Mouse (Mus musculus) left cerebral cortex, adult 18-20 months (tissue): ENCODE measurements around the gene Ankrd34c. TPM values are rescaled to one million over a fixed set of nuclear protein-coding genes. Genes with fewer than 3 reads are reported as not detected.

Experiments used
- DNase-seq, 2 experiments: peaks; one replicate each; pipeline ENCODE4 v3.0.0; 2021 to 2022; ENCODE audit warnings: low spot score in 2 of 2, mixed read lengths in 1 of 2
- total RNA-seq, 2 experiments: library from RNA; stranded (reverse); gene quantifications; 2 replicates each; pipeline ENCODE4 v1.2.3; 2021

The Ankrd34c gene
- total RNA-seq, 2 experiments from 2014 or later = 9.1 to 12.3 TPM

DNA sequence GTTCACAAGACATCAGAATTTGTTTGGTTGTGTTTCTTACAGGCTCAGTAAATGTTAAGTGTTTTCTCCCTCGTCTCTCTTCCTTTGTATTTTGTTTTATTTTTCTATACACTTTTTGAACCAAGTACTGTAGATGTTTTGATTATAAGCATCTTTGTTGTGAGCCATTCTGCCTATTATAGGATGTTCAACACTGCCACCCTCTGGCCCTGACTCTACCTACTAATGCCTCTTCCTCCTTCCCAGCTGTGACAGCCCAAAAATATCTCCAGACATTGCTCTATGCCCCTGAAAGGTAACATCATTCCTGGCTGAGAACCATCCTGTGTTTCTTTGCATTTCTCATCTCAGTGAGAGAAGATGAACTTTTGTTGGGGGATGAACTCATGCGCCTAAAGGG lies 52.0 kb downstream of the Ankrd34c start:
- DNase-seq = no peak

DNA sequence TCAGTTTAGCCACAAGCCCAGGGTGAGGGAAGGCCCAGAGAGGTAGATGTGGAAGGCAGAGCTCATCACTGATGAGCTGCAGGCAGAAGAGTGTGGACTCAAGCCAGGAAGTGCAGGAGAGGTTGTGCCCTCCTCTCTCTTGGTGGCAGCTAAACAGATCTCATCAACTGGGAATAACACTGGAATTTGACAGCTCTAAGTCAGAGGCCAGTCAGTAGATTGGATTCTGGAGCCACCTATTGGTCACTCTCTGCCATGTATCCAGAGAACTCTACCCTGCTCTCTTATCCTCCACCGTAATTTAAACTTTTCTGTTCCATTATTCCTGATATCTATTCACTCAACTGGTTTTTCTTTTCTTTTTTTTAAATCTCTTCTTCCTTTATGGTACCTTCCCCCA lies 59.3 kb downstream of the Ankrd34c start:
- DNase-seq = no peak

Other genes with a start within 250 kb of the Ankrd34c start
- 1 to 10 TPM; 7.2 to 7.7 TPM for gene Minar1, start 115.3 kb downstream of the Ankrd34c start, total RNA-seq
- gene Tmed3, start 33.4 kb downstream of the Ankrd34c start, total RNA-seq = 10 to 100 TPM; 26.2 to 28.6 TPM
- gene Rasgrf1, start 171.4 kb upstream of the Ankrd34c start, total RNA-seq = 100 to 1,000 TPM; 292 to 328 TPM